Mouse (Mus musculus): Measurements from ENCODE around the gene Bdkrb1.

The Bdkrb1 gene

GRCm38 (mm10) chr12:105602581-105603210 is at the start of gene Bdkrb1:
Gene Bdkrb1, plus strand, starts transcription at chr12:105603085.
- DNase-seq (ENCODE audit: low spot score): no peak

- no peak for DNase-seq (ENCODE audit: low spot score)
These were observed 48.6 kb upstream of the Bdkrb1 start for GRCm38 (mm10) chr12:105554151-105554772.

- DNase-seq (ENCODE audit: low spot score): no peak
These were observed 47.7 kb upstream of the Bdkrb1 start for GRCm38 (mm10) chr12:105555172-105555571.

GRCm38 (mm10) chr12:105557250-105557925 is 45.5 kb upstream of the Bdkrb1 start:
- no peak for DNase-seq (ENCODE audit: low spot score)

GRCm38 (mm10) chr12:105561007-105561534 is 41.8 kb upstream of the Bdkrb1 start:
- no peak for DNase-seq (ENCODE audit: low spot score)

- DNase-seq (ENCODE audit: low spot score): no peak
These were observed 40.6 kb upstream of the Bdkrb1 start for GRCm38 (mm10) chr12:105562056-105562820.

GRCm38 (mm10) chr12:105562936-105563680 is 39.8 kb upstream of the Bdkrb1 start, which contains the start of gene Bdkrb2:
Gene Bdkrb2, plus strand, starts transcription at chr12:105563226.
- no peak for DNase-seq (ENCODE audit: low spot score)

GRCm38 (mm10) chr12:105563726-105564275 is 39.1 kb upstream of the Bdkrb1 start:
- no peak for DNase-seq (ENCODE audit: low spot score)

GRCm38 (mm10) chr12:105565221-105565620 is 37.7 kb upstream of the Bdkrb1 start:
- no peak for DNase-seq (ENCODE audit: low spot score)

- no peak for DNase-seq (ENCODE audit: low spot score)
These were observed 31.0 kb upstream of the Bdkrb1 start for GRCm38 (mm10) chr12:105571867-105572266.

- DNase-seq (ENCODE audit: low spot score): no peak
These were observed 30.3 kb upstream of the Bdkrb1 start for GRCm38 (mm10) chr12:105572622-105573021.

- no peak for DNase-seq (ENCODE audit: low spot score)
These were observed 28.5 kb upstream of the Bdkrb1 start for GRCm38 (mm10) chr12:105574356-105574755.

GRCm38 (mm10) chr12:105580490-105580889 is 22.4 kb upstream of the Bdkrb1 start:
- no peak for DNase-seq (ENCODE audit: low spot score)

GRCm38 (mm10) chr12:105582486-105582885 is 20.4 kb upstream of the Bdkrb1 start:
- DNase-seq (ENCODE audit: low spot score): no peak

GRCm38 (mm10) chr12:105583484-105583883 is 19.4 kb upstream of the Bdkrb1 start:
- DNase-seq (ENCODE audit: low spot score): no peak

GRCm38 (mm10) chr12:105584851-105585250 is 18.0 kb upstream of the Bdkrb1 start:
- DNase-seq (ENCODE audit: low spot score): peak; percentile 58

GRCm38 (mm10) chr12:105587526-105587925 is 15.4 kb upstream of the Bdkrb1 start:
- DNase-seq (ENCODE audit: low spot score): no peak

- no peak for DNase-seq (ENCODE audit: low spot score)
These were observed 12.1 kb upstream of the Bdkrb1 start for GRCm38 (mm10) chr12:105590786-105591185.

- no peak for DNase-seq (ENCODE audit: low spot score)
These were observed 10.5 kb upstream of the Bdkrb1 start for GRCm38 (mm10) chr12:105592361-105592761.

- no peak for DNase-seq (ENCODE audit: low spot score)
These were observed 9.4 kb upstream of the Bdkrb1 start for GRCm38 (mm10) chr12:105593471-105593870.

- no peak for DNase-seq (ENCODE audit: low spot score)
These were observed 5.8 kb upstream of the Bdkrb1 start for GRCm38 (mm10) chr12:105597135-105597534.
